Mouse (Mus musculus) WW6 (cell line): ENCODE results near the gene Aatf.

ENCODE experiments used
- DNase-seq: peaks from one replicate; pipeline ENCODE4 v3.0.0-alpha.2; 2013; ENCODE audit warnings: low read depth, low spot score

The Aatf gene

GRCm38 (mm10) chr11:84376510-84377365 is 136.6 kb downstream of the Aatf start:
- DNase-seq: no peak

- DNase-seq: no peak
Observed at GRCm38 (mm10) chr11:84375951-84376496, 137.3 kb downstream of the Aatf start.

- no peak for DNase-seq
Observed at GRCm38 (mm10) chr11:84373122-84373521, 140.2 kb downstream of the Aatf start.
